Mouse (Mus musculus): ENCODE measurements around the gene Mfn1. TPM values are rescaled to one million over a fixed set of nuclear protein-coding genes. Genes with fewer than 3 reads are reported as not detected.

The Mfn1 gene
- polyA plus RNA-seq, 1 experiment from 2014 or later = 44.1 TPM

- H3K27ac ChIP-seq (ENCODE audit: low read depth, low read length) = no peak overlapping the region
- 93% methylated on average over 4 of the region's 4 CpGs for WGBS
- H3K36me3 ChIP-seq (ENCODE audit: control insufficient read depth, insufficient read depth, low read length) = peaks cover 22% of the 10 kb centered on the region
- ATAC-seq (ENCODE audit: low read depth) = no peak
- no peak overlapping the region for H3K9ac ChIP-seq (replicated peaks; ENCODE audit: low read depth, low read length)
- no peak overlapping the region for H3K4me2 ChIP-seq (ENCODE audit: low read depth, low read length)
- H3K27me3 ChIP-seq (ENCODE audit: control insufficient read depth, insufficient read depth, low read length) = no peaks in the 10 kb centered on the region
- no peaks in the 10 kb centered on the region for H3K4me1 ChIP-seq (ENCODE audit: control insufficient read depth, insufficient read depth, low read length)
- H3K9me3 ChIP-seq (ENCODE audit: control insufficient read depth, low read length) = no peaks in the 10 kb centered on the region
- no peak overlapping the region for H3K4me3 ChIP-seq (ENCODE audit: low read depth, low read length)
Observed at GRCm38 (mm10) chr3:32583489-32583888, 54.2 kb downstream of the Mfn1 start.

GRCm38 (mm10) chr3:32586274-32586673, 57.0 kb downstream of the Mfn1 start:
- H3K36me3 ChIP-seq (ENCODE audit: control insufficient read depth, insufficient read depth, low read length) = peaks cover 19% of the 10 kb centered on the region
- no peak for ATAC-seq (ENCODE audit: low read depth)
- WGBS = 93% methylated on average over 3 of the region's 3 CpGs
- no peak overlapping the region for H3K4me3 ChIP-seq (ENCODE audit: low read depth, low read length)
- H3K27ac ChIP-seq (ENCODE audit: low read depth, low read length) = no peak overlapping the region
- H3K27me3 ChIP-seq (ENCODE audit: control insufficient read depth, insufficient read depth, low read length) = no peaks in the 10 kb centered on the region
- H3K9ac ChIP-seq (replicated peaks; ENCODE audit: low read depth, low read length) = no peak overlapping the region
- H3K4me1 ChIP-seq (ENCODE audit: control insufficient read depth, insufficient read depth, low read length) = no peaks in the 10 kb centered on the region
- no peaks in the 10 kb centered on the region for H3K9me3 ChIP-seq (ENCODE audit: control insufficient read depth, low read length)
- H3K4me2 ChIP-seq (ENCODE audit: low read depth, low read length) = no peak overlapping the region

- no peaks in the 10 kb centered on the region for H3K27me3 ChIP-seq (ENCODE audit: control insufficient read depth, insufficient read depth, low read length)
- H3K4me2 ChIP-seq (ENCODE audit: low read depth, low read length) = no peak overlapping the region
- WGBS = 16% methylated on average over 4 of the region's 4 CpGs
- no peaks in the 10 kb centered on the region for H3K9me3 ChIP-seq (ENCODE audit: control insufficient read depth, low read length)
- H3K4me3 ChIP-seq (ENCODE audit: low read depth, low read length) = no peak overlapping the region
- H3K36me3 ChIP-seq (ENCODE audit: control insufficient read depth, insufficient read depth, low read length) = peaks cover 1% of the 10 kb centered on the region; the same call in 1 of the 2 replicates
- H3K9ac ChIP-seq (replicated peaks; ENCODE audit: low read depth, low read length) = no peak overlapping the region
- no peaks in the 10 kb centered on the region for H3K4me1 ChIP-seq (ENCODE audit: control insufficient read depth, insufficient read depth, low read length)
- no peak overlapping the region for H3K27ac ChIP-seq (ENCODE audit: low read depth, low read length)
- ATAC-seq (ENCODE audit: low read depth) = no peak
Observed at GRCm38 (mm10) chr3:32595080-32595479, 65.8 kb downstream of the Mfn1 start.

GRCm38 (mm10) chr3:32599328-32599727, 70.1 kb downstream of the Mfn1 start:
- Histone ChIP-seq H3K27ac (ENCODE audit: low read depth, low read length) (no peak overlapping the region), H3K27me3 (ENCODE audit: control insufficient read depth, insufficient read depth, low read length) (no peaks in the 10 kb centered on the region), H3K4me1 (ENCODE audit: control insufficient read depth, insufficient read depth, low read length) (no peaks in the 10 kb centered on the region), H3K9me3 (ENCODE audit: control insufficient read depth, low read length) (no peaks in the 10 kb centered on the region), H3K4me3 (ENCODE audit: low read depth, low read length) (no peak overlapping the region), H3K9ac (replicated peaks; ENCODE audit: low read depth, low read length) (no peak overlapping the region), H3K4me2 (ENCODE audit: low read depth, low read length) (no peak overlapping the region), H3K36me3 (ENCODE audit: control insufficient read depth, insufficient read depth, low read length) (no peaks in the 10 kb centered on the region)
- 69% methylated on average over 3 of the region's 3 CpGs for WGBS
- no peak for ATAC-seq (ENCODE audit: low read depth)

GRCm38 (mm10) chr3:32601055-32601454, 71.8 kb downstream of the Mfn1 start:
- 94% methylated on average over 10 of the region's 10 CpGs for WGBS

GRCm38 (mm10) chr3:32609233-32609632, 80.0 kb downstream of the Mfn1 start:
- no peaks in the 10 kb centered on the region for H3K36me3 ChIP-seq (ENCODE audit: control insufficient read depth, insufficient read depth, low read length)
- no peak overlapping the region for H3K4me3 ChIP-seq (ENCODE audit: low read depth, low read length)
- no peak overlapping the region for H3K27ac ChIP-seq (ENCODE audit: low read depth, low read length)
- H3K27me3 ChIP-seq (ENCODE audit: control insufficient read depth, insufficient read depth, low read length) = no peaks in the 10 kb centered on the region
- H3K9me3 ChIP-seq (ENCODE audit: control insufficient read depth, low read length) = no peaks in the 10 kb centered on the region
- H3K4me1 ChIP-seq (ENCODE audit: control insufficient read depth, insufficient read depth, low read length) = no peaks in the 10 kb centered on the region
- WGBS = 97% methylated on average over 4 of the region's 4 CpGs
- no peak overlapping the region for H3K9ac ChIP-seq (replicated peaks; ENCODE audit: low read depth, low read length)
- ATAC-seq (ENCODE audit: low read depth) = peak; percentile 35; the same call in 1 of the 2 replicates
- H3K4me2 ChIP-seq (ENCODE audit: low read depth, low read length) = no peak overlapping the region

More at GRCm38 (mm10) chr3:32601055-32601454, 71.8 kb downstream of the Mfn1 start:
- Histone ChIP-seq H3K4me3 (ENCODE audit: low read depth, low read length) (no peak overlapping the region), H3K4me1 (ENCODE audit: control insufficient read depth, insufficient read depth, low read length) (no peaks in the 10 kb centered on the region), H3K36me3 (ENCODE audit: control insufficient read depth, insufficient read depth, low read length) (no peaks in the 10 kb centered on the region), H3K4me2 (ENCODE audit: low read depth, low read length) (no peak overlapping the region), H3K9me3 (ENCODE audit: control insufficient read depth, low read length) (no peaks in the 10 kb centered on the region), H3K9ac (replicated peaks; ENCODE audit: low read depth, low read length) (no peak overlapping the region), H3K27ac (ENCODE audit: low read depth, low read length) (no peak overlapping the region), H3K27me3 (ENCODE audit: control insufficient read depth, insufficient read depth, low read length) (no peaks in the 10 kb centered on the region)
- ATAC-seq (ENCODE audit: low read depth) = no peak

- H3K27ac ChIP-seq (ENCODE audit: low read depth, low read length) = no peak overlapping the region
- no peak overlapping the region for H3K4me3 ChIP-seq (ENCODE audit: low read depth, low read length)
- H3K27me3 ChIP-seq (ENCODE audit: control insufficient read depth, insufficient read depth, low read length) = no peaks in the 10 kb centered on the region
- no peak overlapping the region for H3K9ac ChIP-seq (replicated peaks; ENCODE audit: low read depth, low read length)
- ATAC-seq (ENCODE audit: low read depth) = peak; percentile 76
- 30% methylated on average over 7 of the region's 7 CpGs for WGBS
- no peak overlapping the region for H3K4me2 ChIP-seq (ENCODE audit: low read depth, low read length)
- no peaks in the 10 kb centered on the region for H3K36me3 ChIP-seq (ENCODE audit: control insufficient read depth, insufficient read depth, low read length)
- H3K9me3 ChIP-seq (ENCODE audit: control insufficient read depth, low read length) = no peaks in the 10 kb centered on the region
- no peaks in the 10 kb centered on the region for H3K4me1 ChIP-seq (ENCODE audit: control insufficient read depth, insufficient read depth, low read length)
Observed at GRCm38 (mm10) chr3:32610560-32610959, 81.3 kb downstream of the Mfn1 start.

- no peak for ATAC-seq (ENCODE audit: low read depth)
- WGBS = 78% methylated on average over 11 of the region's 11 CpGs
- H3K27ac ChIP-seq (ENCODE audit: low read depth, low read length) = no peak overlapping the region
Observed at GRCm38 (mm10) chr3:32611606-32612170, 82.4 kb downstream of the Mfn1 start.

GRCm38 (mm10) chr3:32614786-32615185, 85.5 kb downstream of the Mfn1 start:
- no peaks in the 10 kb centered on the region for H3K9me3 ChIP-seq (ENCODE audit: control insufficient read depth, low read length)
- H3K27me3 ChIP-seq (ENCODE audit: control insufficient read depth, insufficient read depth, low read length) = no peaks in the 10 kb centered on the region
- no peak for ATAC-seq (ENCODE audit: low read depth)
- H3K4me1 ChIP-seq (ENCODE audit: control insufficient read depth, insufficient read depth, low read length) = no peaks in the 10 kb centered on the region
- 72% methylated on average over 2 of the region's 2 CpGs for WGBS
- no peak overlapping the region for H3K9ac ChIP-seq (replicated peaks; ENCODE audit: low read depth, low read length)
- no peak overlapping the region for H3K27ac ChIP-seq (ENCODE audit: low read depth, low read length)
- no peak overlapping the region for H3K4me3 ChIP-seq (ENCODE audit: low read depth, low read length)
- no peaks in the 10 kb centered on the region for H3K36me3 ChIP-seq (ENCODE audit: control insufficient read depth, insufficient read depth, low read length)
- H3K4me2 ChIP-seq (ENCODE audit: low read depth, low read length) = 0 out of 2 replicates have a peak overlapping the region, but pooled peaks have one; percentile 4

More at GRCm38 (mm10) chr3:32611606-32612170, 82.4 kb downstream of the Mfn1 start:
- Histone ChIP-seq H3K4me3 (ENCODE audit: low read depth, low read length) (no peak overlapping the region), H3K4me1 (ENCODE audit: control insufficient read depth, insufficient read depth, low read length) (no peaks in the 10 kb centered on the region), H3K4me2 (ENCODE audit: low read depth, low read length) (no peak overlapping the region), H3K27me3 (ENCODE audit: control insufficient read depth, insufficient read depth, low read length) (no peaks in the 10 kb centered on the region), H3K9me3 (ENCODE audit: control insufficient read depth, low read length) (no peaks in the 10 kb centered on the region), H3K36me3 (ENCODE audit: control insufficient read depth, insufficient read depth, low read length) (no peaks in the 10 kb centered on the region), H3K9ac (replicated peaks; ENCODE audit: low read depth, low read length) (no peak overlapping the region)

Measured in neural tube, embryonic 14.5 days (tissue).